Mouse (Mus musculus): ENCODE results near the gene Cd52. TPM values are rescaled to one million over a fixed set of nuclear protein-coding genes. Genes with fewer than 3 reads are reported as not detected.

Gene Cd52
- total RNA-seq, 2 experiments from 2014 or later: 0.74 to 1.9 TPM

- no peak for DNase-seq (ENCODE audit: low spot score in 2 of 2)
Measured at GRCm38 (mm10) chr4:134058908-134059307, 36.0 kb downstream of the Cd52 start.

DNA sequence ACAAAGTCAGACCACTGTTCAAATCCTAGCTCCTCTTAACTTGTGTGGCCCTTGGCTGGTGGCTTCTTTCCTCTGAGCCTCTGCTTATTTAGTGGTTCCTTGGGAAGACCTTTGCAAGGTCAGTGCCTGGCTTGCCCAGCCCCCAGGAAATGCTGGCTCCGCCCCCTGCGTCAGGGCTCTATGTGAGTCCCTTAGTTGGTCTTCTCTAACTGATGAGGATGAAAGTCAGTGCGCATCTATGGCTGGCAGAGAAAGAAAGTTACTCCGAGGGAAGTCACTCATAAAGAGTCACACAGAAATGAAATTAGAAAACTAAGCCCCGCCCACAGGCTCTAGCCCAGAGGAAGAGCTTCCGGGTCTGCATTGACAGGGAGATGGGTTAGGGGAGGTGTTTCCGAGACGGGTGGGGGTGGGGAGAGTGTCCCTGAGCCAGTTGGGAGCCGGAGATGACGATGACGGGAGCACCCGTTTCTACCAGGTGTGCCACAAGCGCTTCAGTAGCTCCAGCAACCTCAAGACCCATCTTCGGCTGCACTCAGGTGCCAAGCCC is 36.6 kb downstream of the Cd52 start:
- no peak for DNase-seq (ENCODE audit: low spot score in 2 of 2)

DNA sequence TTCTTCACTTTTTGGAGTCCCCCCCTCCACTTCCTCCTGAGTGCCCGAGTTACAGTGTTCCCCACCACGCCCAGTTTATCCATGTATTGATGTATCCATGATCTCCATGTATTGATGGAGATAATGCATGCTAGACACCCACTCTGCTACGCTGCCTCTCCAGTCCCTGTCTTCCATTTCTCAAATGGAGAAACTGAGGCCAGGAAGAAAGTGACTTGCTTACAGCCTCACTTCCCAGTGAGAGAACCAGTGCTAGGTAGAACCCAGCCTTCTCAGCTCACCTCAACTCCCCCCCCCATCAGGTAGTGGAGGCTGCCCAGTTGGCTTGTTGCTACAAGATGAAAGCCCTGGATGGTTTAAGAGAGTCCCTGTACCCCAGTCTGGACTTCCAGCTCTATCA is 41.3 kb downstream of the Cd52 start, which contains the start of gene Zfp683:
Gene Zfp683, plus strand, starts transcription at position 301 of the 400 bp plus-strand sequence.
- no peak for DNase-seq (ENCODE audit: low spot score in 2 of 2)

GRCm38 (mm10) chr4:134052560-134052959 is 42.3 kb downstream of the Cd52 start:
- peak in 1 of 2 experiments; percentile 11 for DNase-seq (ENCODE audit: low spot score in 2 of 2)

- DNase-seq (ENCODE audit: low spot score in 2 of 2): no peak
Measured at GRCm38 (mm10) chr4:134051912-134052311, 43.0 kb downstream of the Cd52 start.

DNA sequence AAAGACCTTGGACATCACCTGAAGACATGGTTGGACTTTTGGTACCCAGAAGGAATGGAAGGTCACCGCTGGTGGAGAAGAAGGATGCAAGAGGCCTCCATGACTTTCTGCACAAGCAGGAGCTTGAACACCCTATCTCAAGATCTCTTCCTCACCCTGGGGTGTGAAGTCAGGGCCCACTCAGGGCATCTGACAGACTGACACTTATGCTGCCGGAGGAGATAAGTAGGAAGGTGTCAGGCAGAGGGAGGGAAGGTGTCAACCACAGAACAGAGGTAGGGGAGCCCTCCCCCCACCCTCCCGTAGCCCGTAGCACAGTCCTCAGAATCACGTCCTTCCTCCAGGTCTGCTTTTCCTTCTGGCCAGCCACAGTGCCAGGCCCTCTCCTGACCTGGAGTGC is 47.2 kb downstream of the Cd52 start:
- DNase-seq (ENCODE audit: low spot score in 2 of 2): no peak

DNA sequence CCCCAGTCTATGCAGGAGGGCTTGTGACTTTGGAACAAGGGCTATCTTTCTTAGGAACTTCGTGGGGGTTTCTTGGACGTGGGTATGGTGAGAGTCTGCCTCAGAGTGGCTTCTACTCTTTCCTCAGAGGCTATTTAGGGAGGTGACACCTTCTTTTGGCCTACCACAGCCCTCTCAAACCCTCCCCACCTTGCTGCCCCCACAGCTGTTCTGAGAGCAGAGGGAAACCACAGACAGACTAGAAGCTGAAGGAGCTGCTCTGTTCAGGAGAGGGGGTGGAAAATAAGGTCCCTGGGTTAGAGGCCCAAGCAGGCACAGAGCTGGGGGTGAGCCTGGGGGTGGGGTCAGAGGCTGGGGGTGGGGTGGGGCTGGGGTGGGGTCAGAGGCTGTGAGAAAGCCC is 51.8 kb downstream of the Cd52 start:
- no peak for DNase-seq (ENCODE audit: low spot score in 2 of 2)

- DNase-seq (ENCODE audit: low spot score in 2 of 2): no peak
Measured at GRCm38 (mm10) chr4:134041317-134042123, 53.4 kb downstream of the Cd52 start.

- DNase-seq (ENCODE audit: low spot score in 2 of 2): peak; percentile 73 to 91
Measured at GRCm38 (mm10) chr4:134035953-134036352, 58.9 kb downstream of the Cd52 start.

Other genes with a start within 250 kb of the Cd52 start
- gene Rps6ka1, start 207.3 kb downstream of the Cd52 start, total RNA-seq (2021): 10 to 100 TPM; 10.6 to 10.9 TPM
- 100 to 1,000 TPM in 1 of 2 experiments, 10 to 100 TPM in 1; 98.1 to 114 TPM for gene Hmgn2, start 126.4 kb downstream of the Cd52 start, total RNA-seq (2021)
- 10 to 100 TPM; 56.6 to 61.9 TPM for gene Dhdds, start 94.2 kb downstream of the Cd52 start, total RNA-seq (2021)
- gene Lin28a, start 76.2 kb downstream of the Cd52 start, total RNA-seq (2021): not detected
- not detected for gene Zfp683, start 41.2 kb downstream of the Cd52 start, total RNA-seq (2021)
- gene Crybg2, start 34.3 kb downstream of the Cd52 start, total RNA-seq (2021): 1 to 10 TPM; 2.1 to 4.2 TPM
- gene Ubxn11, start 7.5 kb upstream of the Cd52 start, total RNA-seq (2021): 10 to 100 TPM; 33.5 TPM
- gene Sh3bgrl3, start 33.7 kb upstream of the Cd52 start, total RNA-seq (2021): 100 to 1,000 TPM; 250 to 270 TPM
- 10 to 100 TPM; 15.3 to 17.2 TPM for gene Cep85, start 92.0 kb upstream of the Cd52 start, total RNA-seq (2021)
- not detected for gene Gm7534, start 107.9 kb upstream of the Cd52 start, total RNA-seq (2021)
- not detected for gene Catsper4, start 132.3 kb upstream of the Cd52 start, total RNA-seq (2021)
- under 1 TPM; 0.13 to 0.64 TPM for gene Cnksr1, start 143.3 kb upstream of the Cd52 start, total RNA-seq (2021)
- not detected for gene E130218I03Rik, start 148.6 kb upstream of the Cd52 start, total RNA-seq (2021)
- gene Zfp593, start 150.5 kb upstream of the Cd52 start, total RNA-seq (2021): 10 to 100 TPM; 11.9 to 12.2 TPM
- not detected for gene Gm30191, start 151.9 kb upstream of the Cd52 start, total RNA-seq (2021)
- 1 to 10 TPM; 1.6 to 1.7 TPM for gene Grrp1, start 159.0 kb upstream of the Cd52 start, total RNA-seq (2021)
- 10 to 100 TPM; 16.4 to 17.8 TPM for gene Pdik1l, start 192.8 kb upstream of the Cd52 start, total RNA-seq (2021)
- not detected for gene Trim63, start 220.0 kb upstream of the Cd52 start, total RNA-seq (2021)
- gene Slc30a2, start 248.1 kb upstream of the Cd52 start, total RNA-seq (2021): under 1 TPM in 1 of 2 experiments, not detected in 1; 0.10 TPM

Data from layer of hippocampus, adult 18-20 months (tissue).